Mouse (Mus musculus) kidney, postnatal 0 days (tissue): ENCODE measurements at regions not wholly inside any gene's neighbourhood (a gene's known extent, or its start where the extent isn't known, plus 50 kb on each side); places are given as distances from the start of the nearest gene placed in this dataset.
A peak's percentile ranks its signal among the peaks of the same experiment; 100 is the strongest.

Experiments used
- ATAC-seq: fragments of 200-750 bp; cut with Nextera tagmentation; replicated peaks from 2 replicates; pipeline ENCODE4 v1.8.0; 2017; ENCODE audit warnings: low read depth, moderate number of reproducible peaks, moderate TSS enrichment, moderate library complexity; ENCODE audit not compliant: low FRiP score
- DNase-seq: peaks from one replicate; pipeline ENCODE4 v3.0.0-alpha.2; 2016; ENCODE audit warnings: low spot score
- H3K27ac ChIP-seq: fragments of 300-500 bp; sonication (generic); 2 replicates; pipeline ENCODE4 v1.5.1; 2014; ENCODE audit warnings: mild to moderate bottlenecking
- H3K27me3 ChIP-seq: fragments of 300-500 bp; sonication (generic); 2 replicates; pipeline ENCODE4 v1.6.1; 2014; ENCODE audit warnings: low read length, mixed read lengths; ENCODE audit not compliant: insufficient read depth
- H3K36me3 ChIP-seq: fragments of 300-500 bp; sonication (generic); 2 replicates; pipeline ENCODE4 v1.6.1; 2014; ENCODE audit warnings: low read length, mixed read lengths; ENCODE audit not compliant: insufficient read depth
- H3K4me1 ChIP-seq: fragments of 300-500 bp; sonication (generic); replicated peaks from 2 replicates; pipeline ENCODE4 v1.6.1; 2014; ENCODE audit warnings: antibody characterized with exemption, low read length, mixed read lengths; ENCODE audit not compliant: insufficient read depth
- H3K4me2 ChIP-seq: fragments of 300-500 bp; sonication (generic); 2 replicates; pipeline ENCODE4 v1.6.1; 2014; ENCODE audit warnings: mild to moderate bottlenecking, low read length, moderate library complexity, mixed read lengths
- H3K4me3 ChIP-seq: fragments of 300-500 bp; sonication (generic); replicated peaks from 2 replicates; pipeline ENCODE4 v1.5.1; 2014; ENCODE audit warnings: low read depth, low read length
- H3K9ac ChIP-seq: fragments of 300-500 bp; sonication (generic); 2 replicates; pipeline ENCODE4 v1.6.1; 2014; ENCODE audit warnings: low read depth, low read length
- H3K9me3 ChIP-seq: fragments of 300-500 bp; sonication (generic); replicated peaks from 2 replicates; pipeline ENCODE4 v1.6.1; 2016; ENCODE audit warnings: low read length, inconsistent platforms, mixed read lengths
- CTCF ChIP-seq: IDR thresholded peaks from 2 replicates; pipeline ENCODE4 v1.5.1; 2016; ENCODE audit warnings: antibody characterized with exemption, low read depth, mild to moderate bottlenecking, moderate library complexity
- WGBS: fragments of 180-500 bp; shearing (Covaris S2); extraction: QIAGEN DNeasy Blood & Tissue Kit; methylation state at CpG from one replicate; pipeline ENCODE4 v1.1.7; 2014; 5-methylcytosine and 5-hydroxymethylcytosine counted together

DNA sequence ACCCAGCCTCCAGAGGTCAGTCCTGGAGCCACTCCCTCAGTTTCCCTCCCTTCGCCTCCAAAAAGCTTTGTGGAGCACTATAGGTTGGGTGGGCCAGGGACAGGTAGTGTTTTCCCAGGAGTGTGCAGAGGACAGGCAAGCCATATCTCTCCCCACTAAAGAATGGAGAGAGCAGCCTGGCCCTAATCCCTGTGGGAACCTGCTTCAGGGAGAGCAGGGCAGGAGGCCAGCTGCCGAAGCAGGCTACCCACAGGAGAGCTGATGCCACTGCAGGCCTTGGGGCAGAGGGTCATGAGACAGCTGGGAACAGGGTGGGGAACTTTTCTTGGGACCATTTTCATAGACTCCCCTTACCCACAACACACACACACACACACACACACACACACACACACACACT is 69.8 kb upstream of the Trim2 start:
- ATAC-seq (0 out of 2 replicates have a peak, but pooled peaks have one; percentile 17), DNase-seq (no peak)
- no peaks in the 10 kb centered on the region for H3K36me3 ChIP-seq
- 55% methylated on average over 2 of the region's 2 CpGs for WGBS
- H3K27me3 ChIP-seq: no peaks in the 10 kb centered on the region
- no peak for TF ChIP-seq CTCF
- H3K4me3 ChIP-seq: no peak overlapping the region
- H3K9me3 ChIP-seq: no peaks in the 10 kb centered on the region
- H3K4me1 ChIP-seq: no peaks in the 10 kb centered on the region
- no peak overlapping the region for H3K9ac ChIP-seq
- H3K27ac ChIP-seq: no peak overlapping the region
- H3K4me2 ChIP-seq: no peak overlapping the region

DNA sequence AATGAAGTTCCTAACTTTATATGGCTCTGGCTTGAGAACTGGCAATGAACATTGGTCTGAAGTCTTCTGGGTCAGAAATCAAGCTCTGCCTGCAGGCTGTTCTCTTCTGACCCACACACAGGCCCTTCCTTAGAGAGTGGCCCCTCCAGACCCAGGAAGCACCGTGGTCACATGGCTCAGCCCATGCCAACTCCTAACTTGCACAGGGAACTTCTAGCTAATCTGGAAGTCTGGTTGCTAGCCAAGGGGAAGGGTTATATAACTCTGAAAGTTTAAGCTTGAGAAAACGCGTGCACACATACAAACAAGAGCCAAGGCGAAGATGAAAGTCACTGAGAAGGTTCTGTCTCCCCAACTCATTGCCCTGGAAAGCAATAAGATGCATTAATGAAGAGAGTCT is 69.2 kb upstream of the Trim2 start:
- Histone ChIP-seq H3K36me3 (no peaks in the 10 kb centered on the region), H3K9me3 (no peaks in the 10 kb centered on the region), H3K4me2 (no peak overlapping the region), H3K4me3 (no peak overlapping the region), H3K27ac (no peak overlapping the region), H3K9ac (no peak overlapping the region), H3K27me3 (no peaks in the 10 kb centered on the region), H3K4me1 (no peaks in the 10 kb centered on the region)
- 75% methylated on average over 4 of the region's 4 CpGs for WGBS
- ATAC-seq (no peak), DNase-seq (no peak)
- no peak for TF ChIP-seq CTCF

DNA sequence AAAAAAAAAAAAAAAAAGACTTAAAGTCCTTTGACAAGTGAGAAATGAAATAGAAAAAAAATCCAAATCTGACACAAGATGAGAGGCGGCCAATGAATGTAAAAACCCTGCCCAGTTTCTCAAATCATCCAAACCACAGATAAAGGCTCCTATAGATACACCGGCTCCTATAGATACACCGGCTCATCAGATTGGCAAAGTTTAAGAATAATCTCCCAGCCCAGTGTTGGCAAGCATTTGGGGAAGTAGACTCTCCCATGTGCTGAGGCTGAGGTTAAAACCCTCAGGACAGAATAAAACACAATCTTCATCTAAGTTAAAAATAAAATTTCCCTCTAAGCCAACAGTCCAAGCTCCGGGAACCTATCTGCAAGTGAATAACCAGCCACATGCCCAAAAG is 65.2 kb upstream of the Trim2 start:
- ATAC-seq: no peak
- H3K4me3 ChIP-seq: no peak overlapping the region
- 94% methylated on average over 4 of the region's 4 CpGs for WGBS

DNA sequence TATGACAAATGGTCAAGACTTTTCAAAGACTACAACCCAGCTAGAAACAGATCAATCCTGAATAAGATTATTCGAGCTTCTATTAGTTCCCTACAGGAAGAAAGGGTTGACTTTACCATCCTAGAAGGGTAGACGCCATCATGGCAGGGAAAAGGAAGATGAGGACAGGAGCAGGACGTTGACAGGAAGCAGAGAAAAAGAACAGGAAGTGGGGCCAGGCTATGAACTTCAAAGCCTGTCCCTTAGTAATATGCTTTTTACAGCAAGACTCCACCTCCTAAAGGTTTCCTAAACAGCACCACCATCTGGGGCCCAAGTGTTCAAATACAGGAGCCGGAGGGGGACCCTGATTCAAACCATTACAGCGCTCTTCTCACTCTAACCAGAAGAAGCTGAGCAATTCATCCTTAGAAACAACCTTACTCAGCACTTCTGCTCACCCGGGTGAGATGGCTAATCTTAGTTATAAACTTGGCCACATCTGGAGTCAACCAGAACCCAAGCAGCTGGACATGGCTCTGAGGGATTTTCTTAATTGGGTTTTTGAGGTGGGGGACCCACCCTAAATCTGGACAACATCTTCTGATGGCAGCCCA is 60.6 kb upstream of the Trim2 start:
- Histone ChIP-seq H3K9ac (no peak overlapping the region), H3K4me2 (no peak overlapping the region), H3K4me1 (no peaks in the 10 kb centered on the region), H3K27me3 (no peaks in the 10 kb centered on the region), H3K36me3 (no peaks in the 10 kb centered on the region), H3K9me3 (no peaks in the 10 kb centered on the region), H3K27ac (no peak overlapping the region), H3K4me3 (no peak overlapping the region)
- TF ChIP-seq CTCF: no peak
- 83% methylated on average over 6 of the region's 6 CpGs for WGBS
- DNase-seq: no peak
- ATAC-seq: no peak

More for the DNA sequence above, 65.2 kb upstream of the Trim2 start:
- no peak overlapping the region for H3K4me2 ChIP-seq
- no peaks in the 10 kb centered on the region for H3K27me3 ChIP-seq
- TF ChIP-seq CTCF: no peak
- H3K4me1 ChIP-seq: no peaks in the 10 kb centered on the region
- no peaks in the 10 kb centered on the region for H3K9me3 ChIP-seq
- no peaks in the 10 kb centered on the region for H3K36me3 ChIP-seq
- no peak for DNase-seq
- no peak overlapping the region for H3K27ac ChIP-seq
- no peak overlapping the region for H3K9ac ChIP-seq

DNA sequence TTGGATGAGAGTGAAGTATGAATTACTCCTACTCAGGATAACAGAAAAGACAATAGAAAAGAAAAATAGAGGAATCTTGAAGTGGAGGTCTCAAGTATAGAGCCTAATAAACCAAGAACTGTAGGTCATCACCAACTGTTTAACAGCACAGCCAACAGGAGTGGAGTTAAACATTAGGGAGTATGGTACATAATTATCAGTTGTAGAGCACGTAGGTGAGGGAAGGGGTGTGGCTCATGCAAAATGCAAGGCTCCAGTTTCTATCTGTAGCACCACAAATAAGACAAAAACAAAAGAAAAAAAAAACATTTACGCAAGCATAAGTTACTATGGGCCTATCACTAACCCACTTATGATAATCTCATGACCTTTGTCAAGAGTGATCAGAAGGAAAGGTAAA is 52.0 kb upstream of the Trim2 start:
- ATAC-seq: no peak
- DNase-seq: no peak
- no peak overlapping the region for H3K27ac ChIP-seq
- H3K27me3 ChIP-seq: no peaks in the 10 kb centered on the region
- H3K4me2 ChIP-seq: no peak overlapping the region
- no peaks in the 10 kb centered on the region for H3K4me1 ChIP-seq
- H3K9ac ChIP-seq: no peak overlapping the region
- H3K36me3 ChIP-seq: no peaks in the 10 kb centered on the region
- H3K9me3 ChIP-seq: no peaks in the 10 kb centered on the region
- WGBS: 89% methylated on average over 2 of the region's 2 CpGs
- no peak overlapping the region for H3K4me3 ChIP-seq
- TF ChIP-seq CTCF: no peak

DNA sequence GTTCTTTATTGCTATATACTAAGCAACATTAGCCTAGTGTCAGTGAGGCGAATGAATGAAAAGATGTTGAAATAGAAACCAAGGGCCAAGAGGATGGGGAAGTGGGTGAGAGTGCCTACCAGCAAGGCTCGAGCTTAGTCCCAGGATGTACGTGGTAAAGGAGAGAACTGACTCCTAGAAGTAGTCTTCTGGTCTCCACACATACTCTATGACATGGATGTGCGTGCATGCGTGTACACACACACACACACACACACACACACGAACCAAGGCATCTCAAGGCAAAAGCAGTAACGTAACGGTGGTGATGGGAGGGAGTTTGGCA is 50.0 kb upstream of the Trim2 start:
- Histone ChIP-seq H3K27me3 (no peaks in the 10 kb centered on the region), H3K4me2 (no peak overlapping the region), H3K9me3 (no peaks in the 10 kb centered on the region), H3K9ac (no peak overlapping the region), H3K36me3 (no peaks in the 10 kb centered on the region), H3K27ac (no peak overlapping the region), H3K4me3 (no peak overlapping the region), H3K4me1 (no peaks in the 10 kb centered on the region)
- WGBS: 92% methylated on average over 8 of the region's 8 CpGs
- no peak for TF ChIP-seq CTCF
- DNase-seq (no peak), ATAC-seq (no peak)
